Mouse (Mus musculus): ENCODE measurements at regions not wholly inside any gene's neighbourhood (a gene's known extent, or its start where the extent isn't known, plus 50 kb on each side); places are given as distances from the start of the nearest gene placed in this dataset.

- ATAC-seq: no peak
- Histone ChIP-seq H3K27me3 (replicated peaks; ENCODE audit: insufficient read depth, low read length) (no peaks in the 10 kb centered on the region), H3K27ac (ENCODE audit: low read length) (no peak overlapping the region), H3K4me3 (ENCODE audit: low read depth, low read length) (no peak overlapping the region), H3K36me3 (ENCODE audit: insufficient read depth, low read length) (no peaks in the 10 kb centered on the region), H3K9ac (replicated peaks; ENCODE audit: low read depth) (no peak overlapping the region), H3K4me2 (replicated peaks; ENCODE audit: low read depth, low read length) (no peak overlapping the region), H3K9me3 (ENCODE audit: low read length) (no peaks in the 10 kb centered on the region), H3K4me1 (ENCODE audit: insufficient read depth, low read depth, low read length) (no peaks in the 10 kb centered on the region)
- 80% methylated on average over 2 of the region's 2 CpGs for WGBS
- TF ChIP-seq EP300 (IDR thresholded peaks at IDR 0.05) (no peak), CTCF (IDR thresholded peaks at IDR 0.05) (no peak)
- DNase-seq (ENCODE audit: low spot score): no peak
Measured at GRCm38 (mm10) chr13:72258794-72259193, 295.3 kb upstream of the Irx1 start.

- no peak for ATAC-seq
- no peak overlapping the region for H3K4me2 ChIP-seq (replicated peaks; ENCODE audit: low read depth, low read length)
Measured at GRCm38 (mm10) chr13:72264416-72264815, 300.9 kb upstream of the Irx1 start.

GRCm38 (mm10) chr13:72265116-72265515 is 301.6 kb upstream of the Irx1 start:
- H3K36me3 ChIP-seq (ENCODE audit: insufficient read depth, low read length): no peaks in the 10 kb centered on the region
- H3K9me3 ChIP-seq (ENCODE audit: low read length): no peaks in the 10 kb centered on the region
- H3K4me1 ChIP-seq (ENCODE audit: insufficient read depth, low read depth, low read length): no peaks in the 10 kb centered on the region
- H3K4me3 ChIP-seq (ENCODE audit: low read depth, low read length): no peak overlapping the region
- H3K4me2 ChIP-seq (replicated peaks; ENCODE audit: low read depth, low read length): no peak overlapping the region
- no peaks in the 10 kb centered on the region for H3K27me3 ChIP-seq (replicated peaks; ENCODE audit: insufficient read depth, low read length)
- no peak overlapping the region for H3K27ac ChIP-seq (ENCODE audit: low read length)
- WGBS: 87% methylated on average over 7 of the region's 7 CpGs
- TF ChIP-seq CTCF (IDR thresholded peaks at IDR 0.05) (no peak), EP300 (IDR thresholded peaks at IDR 0.05) (no peak)
- DNase-seq (ENCODE audit: low spot score) (no peak), ATAC-seq (no peak)
- H3K9ac ChIP-seq (replicated peaks; ENCODE audit: low read depth): no peak overlapping the region

More at GRCm38 (mm10) chr13:72264416-72264815, 300.9 kb upstream of the Irx1 start:
- DNase-seq (ENCODE audit: low spot score): no peak
- Histone ChIP-seq H3K27ac (ENCODE audit: low read length) (no peak overlapping the region), H3K9me3 (ENCODE audit: low read length) (no peaks in the 10 kb centered on the region), H3K4me1 (ENCODE audit: insufficient read depth, low read depth, low read length) (no peaks in the 10 kb centered on the region), H3K27me3 (replicated peaks; ENCODE audit: insufficient read depth, low read length) (no peaks in the 10 kb centered on the region), H3K9ac (replicated peaks; ENCODE audit: low read depth) (no peak overlapping the region), H3K36me3 (ENCODE audit: insufficient read depth, low read length) (no peaks in the 10 kb centered on the region), H3K4me3 (ENCODE audit: low read depth, low read length) (no peak overlapping the region)
- TF ChIP-seq CTCF (IDR thresholded peaks at IDR 0.05) (no peak), EP300 (IDR thresholded peaks at IDR 0.05) (no peak)
- 39% methylated on average over 3 of the region's 3 CpGs for WGBS

- H3K4me3 ChIP-seq (ENCODE audit: low read depth, low read length): no peak overlapping the region
- WGBS: 89% methylated on average over 11 of the region's 11 CpGs
- H3K4me1 ChIP-seq (ENCODE audit: insufficient read depth, low read depth, low read length): no peaks in the 10 kb centered on the region
- DNase-seq (ENCODE audit: low spot score): no peak
- no peaks in the 10 kb centered on the region for H3K36me3 ChIP-seq (ENCODE audit: insufficient read depth, low read length)
- H3K9me3 ChIP-seq (ENCODE audit: low read length): no peaks in the 10 kb centered on the region
- ATAC-seq: no peak
- no peak overlapping the region for H3K27ac ChIP-seq (ENCODE audit: low read length)
- no peak for TF ChIP-seq EP300 (IDR thresholded peaks at IDR 0.05)
- no peak for TF ChIP-seq CTCF (IDR thresholded peaks at IDR 0.05)
- no peaks in the 10 kb centered on the region for H3K27me3 ChIP-seq (replicated peaks; ENCODE audit: insufficient read depth, low read length)
- no peak overlapping the region for H3K4me2 ChIP-seq (replicated peaks; ENCODE audit: low read depth, low read length)
- H3K9ac ChIP-seq (replicated peaks; ENCODE audit: low read depth): no peak overlapping the region
Measured at GRCm38 (mm10) chr13:72265650-72266049, 302.1 kb upstream of the Irx1 start.

GRCm38 (mm10) chr13:72266174-72266768 is 302.7 kb upstream of the Irx1 start:
- WGBS: 75% methylated on average over 12 of the region's 12 CpGs
- ATAC-seq (no peak), DNase-seq (ENCODE audit: low spot score) (no peak)
- Histone ChIP-seq H3K9ac (replicated peaks; ENCODE audit: low read depth) (no peak overlapping the region), H3K27ac (ENCODE audit: low read length) (no peak overlapping the region), H3K4me2 (replicated peaks; ENCODE audit: low read depth, low read length) (no peak overlapping the region), H3K4me3 (ENCODE audit: low read depth, low read length) (no peak overlapping the region), H3K27me3 (replicated peaks; ENCODE audit: insufficient read depth, low read length) (no peaks in the 10 kb centered on the region), H3K9me3 (ENCODE audit: low read length) (no peaks in the 10 kb centered on the region), H3K4me1 (ENCODE audit: insufficient read depth, low read depth, low read length) (no peaks in the 10 kb centered on the region), H3K36me3 (ENCODE audit: insufficient read depth, low read length) (no peaks in the 10 kb centered on the region)
- no peak for TF ChIP-seq EP300 (IDR thresholded peaks at IDR 0.05)
- TF ChIP-seq CTCF (IDR thresholded peaks at IDR 0.05): no peak

GRCm38 (mm10) chr13:72280343-72280742 is 316.8 kb upstream of the Irx1 start:
- H3K27me3 ChIP-seq (replicated peaks; ENCODE audit: insufficient read depth, low read length): no peaks in the 10 kb centered on the region
- WGBS: 50% methylated on average over 2 of the region's 2 CpGs
- TF ChIP-seq EP300 (IDR thresholded peaks at IDR 0.05): no peak
- TF ChIP-seq CTCF (IDR thresholded peaks at IDR 0.05): no peak
- H3K9ac ChIP-seq (replicated peaks; ENCODE audit: low read depth): no peak overlapping the region
- no peak overlapping the region for H3K4me2 ChIP-seq (replicated peaks; ENCODE audit: low read depth, low read length)
- H3K4me1 ChIP-seq (ENCODE audit: insufficient read depth, low read depth, low read length): no peaks in the 10 kb centered on the region
- ATAC-seq: no peak
- no peaks in the 10 kb centered on the region for H3K9me3 ChIP-seq (ENCODE audit: low read length)
- H3K27ac ChIP-seq (ENCODE audit: low read length): no peak overlapping the region
- DNase-seq (ENCODE audit: low spot score): no peak
- H3K4me3 ChIP-seq (ENCODE audit: low read depth, low read length): no peak overlapping the region
- no peaks in the 10 kb centered on the region for H3K36me3 ChIP-seq (ENCODE audit: insufficient read depth, low read length)

- DNase-seq (ENCODE audit: low spot score) (no peak), ATAC-seq (no peak)
- H3K4me3 ChIP-seq (ENCODE audit: low read depth, low read length): no peak overlapping the region
- TF ChIP-seq EP300 (IDR thresholded peaks at IDR 0.05) (no peak), CTCF (IDR thresholded peaks at IDR 0.05) (no peak)
- no peak overlapping the region for H3K4me2 ChIP-seq (replicated peaks; ENCODE audit: low read depth, low read length)
- H3K4me1 ChIP-seq (ENCODE audit: insufficient read depth, low read depth, low read length): no peaks in the 10 kb centered on the region
- H3K9ac ChIP-seq (replicated peaks; ENCODE audit: low read depth): no peak overlapping the region
- 72% methylated on average over 5 of the region's 5 CpGs for WGBS
- no peaks in the 10 kb centered on the region for H3K36me3 ChIP-seq (ENCODE audit: insufficient read depth, low read length)
- H3K9me3 ChIP-seq (ENCODE audit: low read length): no peaks in the 10 kb centered on the region
- H3K27ac ChIP-seq (ENCODE audit: low read length): no peak overlapping the region
- no peaks in the 10 kb centered on the region for H3K27me3 ChIP-seq (replicated peaks; ENCODE audit: insufficient read depth, low read length)
Measured at GRCm38 (mm10) chr13:72280871-72281270, 317.3 kb upstream of the Irx1 start.
